Mouse (Mus musculus) testis, adult 10 weeks (tissue): Measurements from ENCODE around the gene Ifit1. TPM values are rescaled to one million over a fixed set of nuclear protein-coding genes. Genes with fewer than 3 reads are reported as not detected.

Source experiments
- polyA plus RNA-seq: library from polyadenylated mRNA; stranded (reverse); fragments of 350-450 nt; fragmentation: Illumina TruSeq; extraction: RNeasy Lipid Tissue Mini Kit (QIAGEN cat#74804); gene quantifications from one replicate; pipeline ENCODE4 v1.2.3, GENCODE M21; 2014; ENCODE audit warnings: low read depth, low replicate concordance

The Ifit1 gene
- 0.57 TPM for polyA plus RNA-seq

DNA sequence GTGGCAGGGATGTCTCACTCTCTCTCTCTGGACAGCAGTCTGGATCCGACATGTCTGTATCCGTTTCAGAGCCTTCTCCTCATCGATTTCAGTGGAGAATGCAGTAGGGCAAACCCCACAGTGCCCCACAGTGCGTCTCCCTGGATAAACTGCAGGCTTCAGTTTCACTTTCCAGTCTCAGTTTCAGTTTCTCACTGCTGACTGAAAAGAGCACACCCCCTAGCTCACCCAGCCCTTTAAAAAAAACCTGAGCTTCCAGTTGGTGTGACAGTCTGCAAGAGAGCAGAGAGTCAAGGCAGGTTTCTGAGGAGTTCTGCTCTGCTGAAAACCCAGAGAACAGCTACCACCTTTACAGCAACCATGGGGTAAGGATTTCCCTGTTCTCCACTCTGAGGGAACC lies at the start of gene Ifit1, which contains the start of gene Ifit1bl2:
TSS of gene Ifit1 (plus strand) at position 249 of the 400 bp plus-strand sequence.
TSS of gene Ifit1bl2 (minus strand) at position 121 of the 400 bp plus-strand sequence.

GRCm38 (mm10) chr19:34601888-34602287 lies 38.8 kb upstream of the Ifit1 start, which contains the start of gene Ifit1bl1:
Gene Ifit1bl1, minus strand, starts transcription at chr19:34601956.

DNA sequence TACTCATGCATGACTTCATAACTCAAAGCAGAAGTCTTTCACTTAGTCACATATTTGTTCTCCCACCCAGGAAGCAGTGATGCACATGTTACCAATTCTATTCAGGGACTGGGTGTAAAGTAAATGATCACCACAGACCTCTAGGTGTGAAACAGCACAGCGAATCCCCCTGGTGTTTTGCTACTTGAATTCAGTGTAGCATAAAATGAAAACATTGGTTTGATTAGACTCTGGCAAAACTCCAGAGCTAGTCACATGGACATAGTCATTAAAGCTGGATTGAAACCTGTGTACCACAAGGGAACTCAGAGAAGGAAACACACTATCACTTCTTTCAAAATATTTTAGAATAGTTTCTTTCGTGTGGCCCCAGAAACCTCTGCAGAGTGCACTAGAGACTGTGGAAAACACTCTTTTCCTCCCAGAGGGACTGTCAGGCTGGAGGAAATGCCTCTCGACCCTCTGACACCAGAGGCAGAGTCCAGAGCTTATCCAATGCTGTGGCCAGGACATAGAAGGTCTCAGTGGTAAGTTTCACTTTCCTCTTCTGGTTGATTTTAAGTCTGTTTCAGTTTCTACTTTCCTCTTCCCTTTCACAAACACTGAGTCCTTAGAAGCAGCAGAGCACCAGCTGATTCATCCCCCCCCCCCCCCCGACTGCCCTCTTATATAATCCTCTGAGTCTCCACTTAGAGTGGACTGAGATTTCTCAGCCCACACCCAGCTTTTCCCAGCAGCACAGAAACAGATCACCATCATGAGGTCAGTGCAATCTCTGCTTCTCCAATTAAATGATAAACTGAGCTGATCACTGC lies 33.2 kb upstream of the Ifit1 start, which contains the start of gene Ifit3b:
TSS of gene Ifit3b (plus strand) at position 734 of the 815 bp plus-strand sequence.

Other genes with a start within 250 kb of the Ifit1 start
- 0.20 TPM for gene Ch25h, start 165.7 kb upstream of the Ifit1 start, polyA plus RNA-seq
- 9.7 TPM for gene Lipa, start 113.4 kb upstream of the Ifit1 start, polyA plus RNA-seq
- gene Ifit2, start 90.2 kb upstream of the Ifit1 start, polyA plus RNA-seq = 0.87 TPM
- 1.5 TPM for gene Ifit3, start 57.3 kb upstream of the Ifit1 start, polyA plus RNA-seq
- not detected for gene Ifit1bl1, start 38.9 kb upstream of the Ifit1 start, polyA plus RNA-seq
- gene Ifit3b, start 32.9 kb upstream of the Ifit1 start, polyA plus RNA-seq = 0.71 TPM
- gene Ifit1bl2, start 128 bp upstream of the Ifit1 start, polyA plus RNA-seq = 0.13 TPM
- 0.70 TPM for gene Slc16a12, start 106.4 kb downstream of the Ifit1 start, polyA plus RNA-seq
- gene Pank1, start 238.6 kb downstream of the Ifit1 start, polyA plus RNA-seq = 53.6 TPM